Mouse (Mus musculus): ENCODE data around the gene Tenm2.

DNA sequence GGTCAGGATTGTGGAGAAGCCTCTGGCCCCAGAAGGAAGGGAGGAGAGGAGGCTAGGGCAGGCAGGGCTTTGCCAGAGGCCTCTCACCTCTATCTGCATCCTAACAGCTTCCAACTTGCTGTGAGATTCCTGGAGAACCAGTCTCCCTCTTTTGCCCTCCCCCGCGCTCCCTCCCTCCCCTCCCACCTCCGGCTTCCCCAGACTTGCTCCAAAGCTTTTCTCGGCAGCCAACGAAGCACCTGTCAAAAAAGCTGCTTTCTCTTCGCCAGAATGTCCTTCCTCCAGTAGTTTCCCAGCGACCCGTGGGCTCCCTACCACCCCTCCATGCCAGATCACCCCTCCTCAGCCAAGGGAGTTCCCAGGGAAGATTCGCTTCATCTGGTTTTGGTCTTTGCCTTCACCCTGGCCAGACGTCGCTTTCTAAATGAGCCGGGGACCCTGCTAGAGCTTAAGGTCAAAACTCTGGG is 1256.5 kb downstream of the Tenm2 start:
- TF ChIP-seq GATA1 (IDR thresholded peaks at IDR 0.05; ENCODE audit: borderline replicate concordance, low read length) (no peak), FLI1 (IDR thresholded peaks at IDR 0.05; ENCODE audit: low read length) (no peak)
